Mouse (Mus musculus): Measurements from ENCODE around the gene Tprkb. TPM values are rescaled to one million over a fixed set of nuclear protein-coding genes. Genes with fewer than 3 reads are reported as not detected.
"Not testable (repeated sequence)": the region's sequence is repeated elsewhere in the genome, so short reads cannot be mapped to it uniquely, and the experiment has no call there.

Tprkb gene
- polyA plus RNA-seq, 1 experiment from 2014 or later = 53.7 TPM

- Histone ChIP-seq H3K9me3 (replicated peaks; ENCODE audit: control insufficient read depth, low read length, poor library complexity, severe bottlenecking) (no peaks in the 10 kb centered on the region), H3K27me3 (ENCODE audit: control insufficient read depth, insufficient read depth, low read depth, low read length) (no peaks in the 10 kb centered on the region), H3K4me2 (ENCODE audit: low read length) (no peak overlapping the region), H3K27ac (ENCODE audit: low read length) (no peak overlapping the region), H3K4me1 (ENCODE audit: control insufficient read depth, insufficient read depth, low read length) (peaks cover 6% of the 10 kb centered on the region), H3K36me3 (ENCODE audit: control insufficient read depth, insufficient read depth, low read length) (no peaks in the 10 kb centered on the region), H3K9ac (ENCODE audit: low read depth, low read length) (no peak overlapping the region), H3K4me3 (ENCODE audit: low read depth, low read length) (no peak overlapping the region)
- WGBS = 100% methylated on average over 1 of the region's 1 CpGs
- ATAC-seq = no peak
Measured at GRCm38 (mm10) chr6:85909704-85910103, 2.0 kb upstream of the Tprkb start.

- H3K4me3 ChIP-seq (ENCODE audit: low read depth, low read length) = peak overlapping the region; percentile 73
- H3K9ac ChIP-seq (ENCODE audit: low read depth, low read length) = peak overlapping the region; percentile 77
- no peaks in the 10 kb centered on the region for H3K36me3 ChIP-seq (ENCODE audit: control insufficient read depth, insufficient read depth, low read length)
- H3K27me3 ChIP-seq (ENCODE audit: control insufficient read depth, insufficient read depth, low read depth, low read length) = no peaks in the 10 kb centered on the region
- ATAC-seq = peak; percentile 33
- 5% methylated on average over 11 of the region's 11 CpGs for WGBS
- H3K27ac ChIP-seq (ENCODE audit: low read length) = peak overlapping the region; percentile 88
- H3K4me1 ChIP-seq (ENCODE audit: control insufficient read depth, insufficient read depth, low read length) = peaks cover 14% of the 10 kb centered on the region
- H3K4me2 ChIP-seq (ENCODE audit: low read length) = peak overlapping the region; percentile 86
- H3K9me3 ChIP-seq (replicated peaks; ENCODE audit: control insufficient read depth, low read length, poor library complexity, severe bottlenecking) = no peaks in the 10 kb centered on the region
Measured at GRCm38 (mm10) chr6:85915141-85915538, 3.5 kb downstream of the Tprkb start.

- Histone ChIP-seq H3K27ac (ENCODE audit: low read length) (peak within 1 kb of the TSS; percentile 88), H3K4me2 (ENCODE audit: low read length) (peak within 1 kb of the TSS; percentile 86), H3K9ac (ENCODE audit: low read depth, low read length) (peak within 1 kb of the TSS; percentile 77), H3K4me3 (ENCODE audit: low read depth, low read length) (peak within 1 kb of the TSS; percentile 73), H3K4me1 (ENCODE audit: control insufficient read depth, insufficient read depth, low read length) (peaks cover 14% of the 10 kb centered on the region)
- H3K27me3 ChIP-seq (ENCODE audit: control insufficient read depth, insufficient read depth, low read depth, low read length); H3K9me3 ChIP-seq (replicated peaks; ENCODE audit: control insufficient read depth, low read length, poor library complexity, severe bottlenecking); H3K36me3 ChIP-seq (ENCODE audit: control insufficient read depth, insufficient read depth, low read length): not testable (repeated sequence)
- under 1% methylated on average over 59 of the region's 61 CpGs for WGBS
- peak; percentile 97 for ATAC-seq
Measured at GRCm38 (mm10) chr6:85915539-85916513, 4.2 kb downstream of the Tprkb start, which contains the start of gene Nat8f1. Nat8f1 (minus strand) TSS chr6:85915687.

GRCm38 (mm10) chr6:85916596-85916995, 4.9 kb downstream of the Tprkb start:
- H3K27ac ChIP-seq (ENCODE audit: low read length) = peak overlapping the region; percentile 88
- peak overlapping the region; percentile 73 for H3K4me3 ChIP-seq (ENCODE audit: low read depth, low read length)
- ATAC-seq = no peak
- H3K4me1 ChIP-seq (ENCODE audit: control insufficient read depth, insufficient read depth, low read length) = peaks cover 14% of the 10 kb centered on the region
- peak overlapping the region; percentile 86 for H3K4me2 ChIP-seq (ENCODE audit: low read length)
- H3K9ac ChIP-seq (ENCODE audit: low read depth, low read length) = peak overlapping the region; percentile 77
- no peaks in the 10 kb centered on the region for H3K9me3 ChIP-seq (replicated peaks; ENCODE audit: control insufficient read depth, low read length, poor library complexity, severe bottlenecking)
- no peaks in the 10 kb centered on the region for H3K27me3 ChIP-seq (ENCODE audit: control insufficient read depth, insufficient read depth, low read depth, low read length)
- WGBS = 78% methylated on average over 6 of the region's 6 CpGs
- no peaks in the 10 kb centered on the region for H3K36me3 ChIP-seq (ENCODE audit: control insufficient read depth, insufficient read depth, low read length)

GRCm38 (mm10) chr6:85918341-85918740, 6.7 kb downstream of the Tprkb start:
- H3K9me3 ChIP-seq (replicated peaks; ENCODE audit: control insufficient read depth, low read length, poor library complexity, severe bottlenecking); H3K9ac ChIP-seq (ENCODE audit: low read depth, low read length); H3K27me3 ChIP-seq (ENCODE audit: control insufficient read depth, insufficient read depth, low read depth, low read length); H3K4me2 ChIP-seq (ENCODE audit: low read length); ATAC-seq; H3K4me3 ChIP-seq (ENCODE audit: low read depth, low read length); H3K36me3 ChIP-seq (ENCODE audit: control insufficient read depth, insufficient read depth, low read length); H3K27ac ChIP-seq (ENCODE audit: low read length): not testable (repeated sequence)
- H3K4me1 ChIP-seq (ENCODE audit: control insufficient read depth, insufficient read depth, low read length) = peaks cover 14% of the 10 kb centered on the region
- 91% methylated on average over 3 of the region's 3 CpGs for WGBS

- Histone ChIP-seq H3K4me2 (ENCODE audit: low read length) (no peak overlapping the region), H3K27ac (ENCODE audit: low read length) (no peak overlapping the region), H3K4me3 (ENCODE audit: low read depth, low read length) (no peak overlapping the region), H3K4me1 (ENCODE audit: control insufficient read depth, insufficient read depth, low read length) (peaks cover 11% of the 10 kb centered on the region), H3K36me3 (ENCODE audit: control insufficient read depth, insufficient read depth, low read length) (peaks cover 7% of the 10 kb centered on the region), H3K9me3 (replicated peaks; ENCODE audit: control insufficient read depth, low read length, poor library complexity, severe bottlenecking) (no peaks in the 10 kb centered on the region), H3K9ac (ENCODE audit: low read depth, low read length) (no peak overlapping the region), H3K27me3 (ENCODE audit: control insufficient read depth, insufficient read depth, low read depth, low read length) (no peaks in the 10 kb centered on the region)
- 88% methylated on average over 4 of the region's 4 CpGs for whole genome bisulfite sequencing
- ATAC-seq = no peak
Measured at GRCm38 (mm10) chr6:85919401-85919800, 7.7 kb downstream of the Tprkb start.

GRCm38 (mm10) chr6:85923643-85924042, 12.0 kb downstream of the Tprkb start:
- H3K9ac ChIP-seq (ENCODE audit: low read depth, low read length) = no peak overlapping the region
- no peaks in the 10 kb centered on the region for H3K9me3 ChIP-seq (replicated peaks; ENCODE audit: control insufficient read depth, low read length, poor library complexity, severe bottlenecking)
- H3K36me3 ChIP-seq (ENCODE audit: control insufficient read depth, insufficient read depth, low read length) = peaks cover 26% of the 10 kb centered on the region
- ATAC-seq = no peak
- no peak overlapping the region for H3K4me2 ChIP-seq (ENCODE audit: low read length)
- no peak overlapping the region for H3K27ac ChIP-seq (ENCODE audit: low read length)
- no peaks in the 10 kb centered on the region for H3K27me3 ChIP-seq (ENCODE audit: control insufficient read depth, insufficient read depth, low read depth, low read length)
- H3K4me3 ChIP-seq (ENCODE audit: low read depth, low read length) = no peak overlapping the region
- no peaks in the 10 kb centered on the region for H3K4me1 ChIP-seq (ENCODE audit: control insufficient read depth, insufficient read depth, low read length)
- WGBS = 100% methylated on average over 1 of the region's 1 CpGs

GRCm38 (mm10) chr6:85926709-85927108, 15.0 kb downstream of the Tprkb start:
- ATAC-seq = no peak
- H3K4me3 ChIP-seq (ENCODE audit: low read depth, low read length) = no peak overlapping the region
- H3K4me2 ChIP-seq (ENCODE audit: low read length) = no peak overlapping the region
- no peaks in the 10 kb centered on the region for H3K4me1 ChIP-seq (ENCODE audit: control insufficient read depth, insufficient read depth, low read length)
- 85% methylated on average over 1 of the region's 1 CpGs for WGBS
- no peaks in the 10 kb centered on the region for H3K27me3 ChIP-seq (ENCODE audit: control insufficient read depth, insufficient read depth, low read depth, low read length)
- no peaks in the 10 kb centered on the region for H3K9me3 ChIP-seq (replicated peaks; ENCODE audit: control insufficient read depth, low read length, poor library complexity, severe bottlenecking)
- H3K36me3 ChIP-seq (ENCODE audit: control insufficient read depth, insufficient read depth, low read length) = peaks cover 33% of the 10 kb centered on the region
- H3K27ac ChIP-seq (ENCODE audit: low read length) = no peak overlapping the region
- no peak overlapping the region for H3K9ac ChIP-seq (ENCODE audit: low read depth, low read length)
